Mouse (Mus musculus): ENCODE results near the gene Hist1h2bj. TPM values are rescaled to one million over a fixed set of nuclear protein-coding genes. Genes with fewer than 3 reads are reported as not detected.
A peak's percentile ranks its signal among the peaks of the same experiment; 100 is the strongest.
"Not testable (repeated sequence)": the region's sequence is repeated elsewhere in the genome, so short reads cannot be mapped to it uniquely, and the experiment has no call there.

The Hist1h2bj gene
- polyA plus RNA-seq (2015; fragmentation: Nextera tagmentation; extraction: Ambion mirVana), result 12.2 and 14.3 TPM in 2 replicates

GRCm38 (mm10) chr13:22042568-22043502 is at the start of gene Hist1h2bj, which contains the start of gene Hist1h2ag:
Gene Hist1h2bj, plus strand, starts transcription at chr13:22043214.
Gene Hist1h2ag, minus strand, starts transcription at chr13:22042944.
- H3K9me3 ChIP-seq, H3K27me3 ChIP-seq, H3K36me3 ChIP-seq: not testable (repeated sequence)
- Histone ChIP-seq H3K4me3 (peak within 1 kb of the TSS; percentile 50), H3K4me1 (peaks cover 18% of the 10 kb centered on the region), H3K27ac (peak within 1 kb of the TSS; percentile 96), H3K4me2 (peak within 1 kb of the TSS; percentile 81), H3K9ac (peak within 1 kb of the TSS; percentile 74)
- WGBS, result under 1% methylated on average over 48 of the region's 80 CpGs
- peak; percentile 89 for ATAC-seq (ENCODE audit: insufficient number of reproducible peaks, insufficient read depth, low FRiP score, low TSS enrichment, low read depth)

- Histone ChIP-seq H3K9me3 (no peaks in the 10 kb centered on the region; the same call in 1 of the 2 replicates), H3K27ac (no peak overlapping the region), H3K4me1 (peaks cover 8% of the 10 kb centered on the region), H3K27me3 (peaks cover 58% of the 10 kb centered on the region), H3K9ac (no peak overlapping the region), H3K4me3 (no peak overlapping the region), H3K4me2 (no peak overlapping the region), H3K36me3 (no peaks in the 10 kb centered on the region)
- WGBS, result under 1% methylated on average over 22 of the region's 22 CpGs
- ATAC-seq (ENCODE audit: insufficient number of reproducible peaks, insufficient read depth, low FRiP score, low TSS enrichment, low read depth), result no peak
Observed at GRCm38 (mm10) chr13:21993957-21994738, 48.9 kb upstream of the Hist1h2bj start.

- H3K9me3 ChIP-seq, result no peaks in the 10 kb centered on the region; the same call in 1 of the 2 replicates
- peak overlapping the region; percentile 38 for H3K4me3 ChIP-seq
- H3K27ac ChIP-seq, result no peak overlapping the region
- no peak for ATAC-seq (ENCODE audit: insufficient number of reproducible peaks, insufficient read depth, low FRiP score, low TSS enrichment, low read depth)
- H3K4me2 ChIP-seq, result peak overlapping the region; percentile 54
- H3K4me1 ChIP-seq, result peaks cover 8% of the 10 kb centered on the region
- 4% methylated on average over 8 of the region's 8 CpGs for WGBS
- H3K27me3 ChIP-seq, result peaks cover 65% of the 10 kb centered on the region
- H3K9ac ChIP-seq, result no peak overlapping the region
- H3K36me3 ChIP-seq, result no peaks in the 10 kb centered on the region
Observed at GRCm38 (mm10) chr13:21994896-21995295, 48.1 kb upstream of the Hist1h2bj start.

- H3K27ac ChIP-seq, result no peak overlapping the region
- ATAC-seq (ENCODE audit: insufficient number of reproducible peaks, insufficient read depth, low FRiP score, low TSS enrichment, low read depth), result 0 out of 2 replicates have a peak, but pooled peaks have one; percentile 37
- peak overlapping the region; percentile 54 for H3K4me2 ChIP-seq
- H3K36me3 ChIP-seq, result no peaks in the 10 kb centered on the region
- no peak overlapping the region for H3K9ac ChIP-seq
- peak overlapping the region; percentile 38 for H3K4me3 ChIP-seq
- H3K27me3 ChIP-seq, result peaks cover 67% of the 10 kb centered on the region
- H3K9me3 ChIP-seq, result no peaks in the 10 kb centered on the region; the same call in 1 of the 2 replicates
- H3K4me1 ChIP-seq, result peaks cover 8% of the 10 kb centered on the region
- WGBS, result under 1% methylated on average over 21 of the region's 21 CpGs
Observed at GRCm38 (mm10) chr13:21995331-21995914, 47.6 kb upstream of the Hist1h2bj start.

GRCm38 (mm10) chr13:21996101-21996839 is 46.7 kb upstream of the Hist1h2bj start:
- WGBS, result 2% methylated on average over 12 of the region's 12 CpGs
- Histone ChIP-seq H3K4me2 (peak overlapping the region; percentile 54), H3K9ac (no peak overlapping the region), H3K9me3 (no peaks in the 10 kb centered on the region; the same call in 1 of the 2 replicates), H3K4me1 (peaks cover 8% of the 10 kb centered on the region), H3K36me3 (no peaks in the 10 kb centered on the region), H3K4me3 (peak overlapping the region; percentile 38), H3K27ac (no peak overlapping the region), H3K27me3 (peaks cover 75% of the 10 kb centered on the region)
- ATAC-seq (ENCODE audit: insufficient number of reproducible peaks, insufficient read depth, low FRiP score, low TSS enrichment, low read depth), result no peak

- Histone ChIP-seq H3K9me3 (no peaks in the 10 kb centered on the region), H3K4me3 (peak overlapping the region; percentile 24), H3K4me1 (peaks cover 8% of the 10 kb centered on the region), H3K4me2 (peak overlapping the region; percentile 47), H3K27me3 (peaks cover 81% of the 10 kb centered on the region), H3K36me3 (no peaks in the 10 kb centered on the region), H3K27ac (no peak overlapping the region), H3K9ac (no peak overlapping the region)
- WGBS, result under 1% methylated on average over 13 of the region's 13 CpGs
- ATAC-seq (ENCODE audit: insufficient number of reproducible peaks, insufficient read depth, low FRiP score, low TSS enrichment, low read depth), result no peak
Observed at GRCm38 (mm10) chr13:21996840-21997185, 46.2 kb upstream of the Hist1h2bj start.

GRCm38 (mm10) chr13:21997201-21997820 is 45.7 kb upstream of the Hist1h2bj start:
- Histone ChIP-seq H3K9me3 (no peaks in the 10 kb centered on the region), H3K9ac (no peak overlapping the region), H3K27me3 (peaks cover 86% of the 10 kb centered on the region), H3K4me1 (peaks cover 8% of the 10 kb centered on the region), H3K4me2 (peak overlapping the region; percentile 47), H3K36me3 (no peaks in the 10 kb centered on the region), H3K27ac (no peak overlapping the region), H3K4me3 (peak overlapping the region; percentile 24)
- no peak for ATAC-seq (ENCODE audit: insufficient number of reproducible peaks, insufficient read depth, low FRiP score, low TSS enrichment, low read depth)
- WGBS, result under 1% methylated on average over 21 of the region's 21 CpGs

- Histone ChIP-seq H3K9ac (no peak overlapping the region), H3K4me1 (peaks cover 8% of the 10 kb centered on the region), H3K4me3 (no peak overlapping the region), H3K36me3 (no peaks in the 10 kb centered on the region), H3K4me2 (0 out of 2 replicates have a peak overlapping the region, but pooled peaks have one; percentile 47), H3K9me3 (no peaks in the 10 kb centered on the region), H3K27ac (no peak overlapping the region), H3K27me3 (peaks cover 88% of the 10 kb centered on the region)
- WGBS, result 11% methylated on average over 4 of the region's 4 CpGs
- ATAC-seq (ENCODE audit: insufficient number of reproducible peaks, insufficient read depth, low FRiP score, low TSS enrichment, low read depth), result no peak
Observed at GRCm38 (mm10) chr13:21997821-21998220, 45.2 kb upstream of the Hist1h2bj start.

GRCm38 (mm10) chr13:21998412-21998811 is 44.6 kb upstream of the Hist1h2bj start:
- H3K9me3 ChIP-seq, result no peaks in the 10 kb centered on the region
- H3K27ac ChIP-seq, result no peak overlapping the region
- H3K9ac ChIP-seq, result no peak overlapping the region
- H3K4me3 ChIP-seq, result no peak overlapping the region
- no peak overlapping the region for H3K4me2 ChIP-seq
- peaks cover 8% of the 10 kb centered on the region for H3K4me1 ChIP-seq
- no peaks in the 10 kb centered on the region for H3K36me3 ChIP-seq
- peaks cover 91% of the 10 kb centered on the region for H3K27me3 ChIP-seq
- no peak for ATAC-seq (ENCODE audit: insufficient number of reproducible peaks, insufficient read depth, low FRiP score, low TSS enrichment, low read depth)
- 17% methylated on average over 3 of the region's 3 CpGs for WGBS

GRCm38 (mm10) chr13:21999147-21999546 is 43.9 kb upstream of the Hist1h2bj start:
- Histone ChIP-seq H3K4me2 (no peak overlapping the region), H3K4me1 (peaks cover 8% of the 10 kb centered on the region), H3K9me3 (no peaks in the 10 kb centered on the region), H3K36me3 (no peaks in the 10 kb centered on the region), H3K27me3 (peaks cover 94% of the 10 kb centered on the region), H3K27ac (no peak overlapping the region), H3K4me3 (no peak overlapping the region), H3K9ac (no peak overlapping the region)
- WGBS, result 38% methylated on average over 4 of the region's 4 CpGs
- ATAC-seq (ENCODE audit: insufficient number of reproducible peaks, insufficient read depth, low FRiP score, low TSS enrichment, low read depth), result no peak

All from embryonic facial prominence, embryonic 13.5 days (tissue).